Mouse (Mus musculus): ENCODE results near the gene Ptpdc1. TPM values are rescaled to one million over a fixed set of nuclear protein-coding genes. Genes with fewer than 3 reads are reported as not detected.

Ptpdc1 gene
- polyA plus RNA-seq, 1 experiment from 2014 or later = 0.56 TPM

DNA sequence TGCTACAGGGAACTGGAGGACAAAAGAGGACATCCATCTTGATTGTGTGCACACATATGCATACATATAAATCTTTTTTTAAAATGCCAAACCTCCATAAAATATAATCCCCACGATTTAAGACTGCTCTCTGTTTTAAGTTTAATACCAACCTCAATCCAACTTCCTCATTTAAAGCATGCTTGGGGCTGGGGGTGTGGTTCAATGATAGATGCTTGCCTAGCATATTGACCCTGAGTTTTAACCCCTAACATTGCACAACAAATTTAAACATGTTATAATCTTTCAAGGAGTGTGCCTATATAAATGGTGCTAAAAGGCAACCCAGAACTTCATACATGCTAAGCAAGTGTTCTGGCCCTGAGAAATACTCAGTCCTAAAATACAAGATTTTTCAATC lies 85.0 kb downstream of the Ptpdc1 start:
- H3K9me3 ChIP-seq (ENCODE audit: low read length) = no peaks in the 10 kb centered on the region
- no peaks in the 10 kb centered on the region for H3K27me3 ChIP-seq (ENCODE audit: insufficient read depth, low read length)
- no peak for ATAC-seq
- no peak for DNase-seq
- no peak overlapping the region for H3K4me3 ChIP-seq (ENCODE audit: low read depth, low read length)
- H3K4me1 ChIP-seq (ENCODE audit: insufficient read depth) = peaks cover 17% of the 10 kb centered on the region
- no peak for TF ChIP-seq EP300 (IDR thresholded peaks at IDR 0.05; ENCODE audit: low read depth)
- TF ChIP-seq CTCF (IDR thresholded peaks at IDR 0.05; ENCODE audit: low read depth) = no peak
- H3K36me3 ChIP-seq (replicated peaks; ENCODE audit: insufficient read depth, low read length) = peaks cover 17% of the 10 kb centered on the region
- 23% methylated on average over 1 of the region's 1 CpGs for WGBS (ENCODE audit: insufficient replicate concordance)
- H3K4me2 ChIP-seq (ENCODE audit: low read depth, low read length) = peak overlapping the region; percentile 31
- H3K9ac ChIP-seq (replicated peaks) = no peak overlapping the region
- H3K27ac ChIP-seq (ENCODE audit: low read depth) = 0 out of 2 replicates have a peak overlapping the region, but pooled peaks have one; percentile 0

DNA sequence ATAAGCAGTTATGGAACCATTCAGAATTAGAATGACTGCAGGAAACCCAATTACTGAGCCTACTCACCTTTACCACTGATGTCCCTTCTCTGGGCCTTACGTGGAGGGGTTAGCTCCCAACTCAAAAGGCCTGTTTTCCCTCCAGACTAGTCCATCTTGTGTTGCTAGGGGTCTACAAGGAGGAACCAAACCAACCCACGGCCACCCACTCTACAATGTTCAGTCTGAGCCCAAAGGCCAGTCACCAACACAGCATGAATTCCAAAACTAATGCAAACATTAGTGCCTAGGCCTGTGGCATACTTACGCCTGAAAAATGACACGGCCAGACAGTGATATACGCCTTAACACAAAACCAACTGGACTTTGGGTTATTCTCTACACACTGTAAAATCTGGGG lies 92.0 kb downstream of the Ptpdc1 start:
- ATAC-seq (peak; percentile 27; the same call in 1 of the 2 replicates), DNase-seq (no peak)
- Histone ChIP-seq H3K9ac (replicated peaks) (no peak overlapping the region), H3K9me3 (ENCODE audit: low read length) (no peaks in the 10 kb centered on the region), H3K4me3 (ENCODE audit: low read depth, low read length) (no peak overlapping the region), H3K4me2 (ENCODE audit: low read depth, low read length) (no peak overlapping the region), H3K36me3 (replicated peaks; ENCODE audit: insufficient read depth, low read length) (peaks cover 25% of the 10 kb centered on the region), H3K27ac (ENCODE audit: low read depth) (no peak overlapping the region), H3K4me1 (ENCODE audit: insufficient read depth) (no peaks in the 10 kb centered on the region), H3K27me3 (ENCODE audit: insufficient read depth, low read length) (no peaks in the 10 kb centered on the region)
- 86% methylated on average over 5 of the region's 5 CpGs for WGBS (ENCODE audit: insufficient replicate concordance)
- TF ChIP-seq CTCF (IDR thresholded peaks at IDR 0.05; ENCODE audit: low read depth) = no peak
- no peak for TF ChIP-seq EP300 (IDR thresholded peaks at IDR 0.05; ENCODE audit: low read depth)

DNA sequence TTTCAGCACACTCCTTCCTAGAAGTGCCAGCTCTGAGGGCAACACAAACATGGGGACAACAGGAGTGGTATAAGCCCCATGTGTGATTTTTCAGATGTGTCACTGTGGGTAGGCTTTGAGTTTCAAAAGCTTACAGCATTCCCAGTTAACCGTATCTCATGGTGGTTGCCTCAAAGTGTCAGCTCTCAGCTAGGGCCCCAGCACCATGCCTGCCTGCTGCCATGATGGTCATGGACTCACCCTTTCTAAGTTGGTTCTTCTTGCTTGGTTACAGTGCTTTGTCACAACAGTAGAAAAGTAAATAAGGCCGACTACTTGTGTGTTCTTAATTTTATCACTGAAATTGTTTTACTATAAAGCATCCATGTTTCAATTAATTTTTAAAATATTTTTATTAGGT lies 94.0 kb downstream of the Ptpdc1 start:
- H3K4me1 ChIP-seq (ENCODE audit: insufficient read depth) = no peaks in the 10 kb centered on the region
- no peaks in the 10 kb centered on the region for H3K9me3 ChIP-seq (ENCODE audit: low read length)
- no peaks in the 10 kb centered on the region for H3K27me3 ChIP-seq (ENCODE audit: insufficient read depth, low read length)
- H3K4me2 ChIP-seq (ENCODE audit: low read depth, low read length) = no peak overlapping the region
- no peak overlapping the region for H3K9ac ChIP-seq (replicated peaks)
- no peak overlapping the region for H3K4me3 ChIP-seq (ENCODE audit: low read depth, low read length)
- no peak for DNase-seq
- 67% methylated on average over 2 of the region's 2 CpGs for WGBS (ENCODE audit: insufficient replicate concordance)
- H3K27ac ChIP-seq (ENCODE audit: low read depth) = no peak overlapping the region
- H3K36me3 ChIP-seq (replicated peaks; ENCODE audit: insufficient read depth, low read length) = peaks cover 10% of the 10 kb centered on the region
- ATAC-seq = no peak
- TF ChIP-seq CTCF (IDR thresholded peaks at IDR 0.05; ENCODE audit: low read depth) (no peak), EP300 (IDR thresholded peaks at IDR 0.05; ENCODE audit: low read depth) (no peak)

- no peak overlapping the region for H3K27ac ChIP-seq (ENCODE audit: low read depth)
- no peaks in the 10 kb centered on the region for H3K4me1 ChIP-seq (ENCODE audit: insufficient read depth)
- ATAC-seq = no peak
- H3K4me3 ChIP-seq (ENCODE audit: low read depth, low read length) = no peak overlapping the region
- DNase-seq = peak; percentile 30
- no peaks in the 10 kb centered on the region for H3K27me3 ChIP-seq (ENCODE audit: insufficient read depth, low read length)
- peaks cover 8% of the 10 kb centered on the region; the same call in 1 of the 2 replicates for H3K36me3 ChIP-seq (replicated peaks; ENCODE audit: insufficient read depth, low read length)
- TF ChIP-seq EP300 (IDR thresholded peaks at IDR 0.05; ENCODE audit: low read depth) (no peak), CTCF (IDR thresholded peaks at IDR 0.05; ENCODE audit: low read depth) (no peak)
- no peaks in the 10 kb centered on the region for H3K9me3 ChIP-seq (ENCODE audit: low read length)
- 50% methylated on average over 2 of the region's 2 CpGs for WGBS (ENCODE audit: insufficient replicate concordance)
- no peak overlapping the region for H3K9ac ChIP-seq (replicated peaks)
- no peak overlapping the region for H3K4me2 ChIP-seq (ENCODE audit: low read depth, low read length)
Observed at GRCm38 (mm10) chr13:48530685-48531084, 94.8 kb downstream of the Ptpdc1 start.

- no peak for TF ChIP-seq EP300 (IDR thresholded peaks at IDR 0.05; ENCODE audit: low read depth)
- no peak for TF ChIP-seq CTCF (IDR thresholded peaks at IDR 0.05; ENCODE audit: low read depth)
- 35% methylated on average over 2 of the region's 2 CpGs for WGBS (ENCODE audit: insufficient replicate concordance)
Observed at GRCm38 (mm10) chr13:48529028-48529427, 96.4 kb downstream of the Ptpdc1 start.

GRCm38 (mm10) chr13:48528123-48528871 lies 97.2 kb downstream of the Ptpdc1 start:
- no peak overlapping the region for H3K9ac ChIP-seq (replicated peaks)
- H3K27me3 ChIP-seq (ENCODE audit: insufficient read depth, low read length) = no peaks in the 10 kb centered on the region
- H3K4me2 ChIP-seq (ENCODE audit: low read depth, low read length) = no peak overlapping the region
- H3K9me3 ChIP-seq (ENCODE audit: low read length) = no peaks in the 10 kb centered on the region
- H3K4me3 ChIP-seq (ENCODE audit: low read depth, low read length) = no peak overlapping the region
- H3K27ac ChIP-seq (ENCODE audit: low read depth) = no peak overlapping the region
- DNase-seq = peak; percentile 56
- TF ChIP-seq EP300 (IDR thresholded peaks at IDR 0.05; ENCODE audit: low read depth) (no peak), CTCF (IDR thresholded peaks at IDR 0.05; ENCODE audit: low read depth) (peak; percentile 95)
- H3K4me1 ChIP-seq (ENCODE audit: insufficient read depth) = no peaks in the 10 kb centered on the region
- 53% methylated on average over 15 of the region's 15 CpGs for WGBS (ENCODE audit: insufficient replicate concordance)
- ATAC-seq = peak; percentile 67
- no peaks in the 10 kb centered on the region for H3K36me3 ChIP-seq (replicated peaks; ENCODE audit: insufficient read depth, low read length)

More at GRCm38 (mm10) chr13:48529028-48529427, 96.4 kb downstream of the Ptpdc1 start:
- Histone ChIP-seq H3K27me3 (ENCODE audit: insufficient read depth, low read length) (no peaks in the 10 kb centered on the region), H3K4me1 (ENCODE audit: insufficient read depth) (no peaks in the 10 kb centered on the region), H3K36me3 (replicated peaks; ENCODE audit: insufficient read depth, low read length) (no peaks in the 10 kb centered on the region), H3K27ac (ENCODE audit: low read depth) (no peak overlapping the region), H3K4me2 (ENCODE audit: low read depth, low read length) (no peak overlapping the region), H3K4me3 (ENCODE audit: low read depth, low read length) (no peak overlapping the region), H3K9me3 (ENCODE audit: low read length) (no peaks in the 10 kb centered on the region), H3K9ac (replicated peaks) (no peak overlapping the region)
- ATAC-seq = no peak
- DNase-seq = no peak

MicroRNA genes within 50 kb of the gene (microRNA counts, 519-probe panel; counts per million panel counts)
- microRNA mmu-let-7a (8,877 counts per million, percentile 98 among the panel's probes with 10 or more counts), microRNA mmu-let-7d (8,554 counts per million, percentile 96 among the panel's probes with 10 or more counts), microRNA mmu-let-7f (7,587 counts per million, percentile 89 among the panel's probes with 10 or more counts)

Small RNA genes lying within 50 kb of the gene (microRNA-seq; reads per million reads assigned to microRNA genes)
- gene Gm24111 (not detected), gene Mirlet7a-1 (253 reads per million, percentile 54 among the genes with 10 or more reads in this experiment), gene Mirlet7d (12,761 reads per million, percentile 93 among the genes with 10 or more reads in this experiment), gene Mirlet7f-1 (not detected)

Other genes starting within 250 kb of the Ptpdc1 start
- 0.56 and 0.59 TPM in 2 replicates for gene Zfp169, start 112.2 kb downstream of the Ptpdc1 start, polyA plus RNA-seq (2015; fragmentation: Nextera tagmentation; extraction: Ambion mirVana)
- gene A830005F24Rik, start 112.1 kb downstream of the Ptpdc1 start, polyA plus RNA-seq (2015; fragmentation: Nextera tagmentation; extraction: Ambion mirVana) = 0.14 and 0.19 TPM in 2 replicates
- gene Barx1, start 37.3 kb upstream of the Ptpdc1 start, polyA plus RNA-seq (2015; fragmentation: Nextera tagmentation; extraction: Ambion mirVana) = 0.25 and 0.37 TPM in 2 replicates
- gene Phf2, start 245.5 kb upstream of the Ptpdc1 start, polyA plus RNA-seq (2015; fragmentation: Nextera tagmentation; extraction: Ambion mirVana) = 1.5 and 1.6 TPM in 2 replicates

Data from liver, postnatal 0 days (tissue).